Comparison of ENCODE assay signal across 10 mouse cellular contexts in the genomic region with DNA sequence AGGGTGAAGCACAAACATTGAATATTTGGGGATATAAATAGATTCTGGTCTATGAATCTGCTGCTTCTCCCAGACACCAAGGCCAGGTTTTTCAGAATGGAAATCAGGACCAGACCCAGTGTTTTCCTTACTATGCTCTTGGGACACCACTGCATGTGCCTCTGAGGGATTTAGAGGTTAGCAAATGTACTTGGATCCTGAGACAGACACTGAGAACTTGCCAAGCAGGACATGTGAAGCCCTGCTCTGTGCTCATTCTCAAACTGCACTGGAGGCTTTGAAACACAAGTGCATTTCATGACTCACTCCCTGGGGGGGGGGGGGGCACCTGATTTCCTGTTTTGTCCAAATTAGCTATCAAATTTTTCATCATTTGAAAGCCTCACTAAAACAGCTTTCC. TPM values are rescaled to one million over a fixed set of nuclear protein-coding genes. Genes with fewer than 3 reads are reported as not detected.
A peak's percentile ranks its signal among the peaks of the same experiment; 100 is the strongest.
DNase-seq lines count a peak whose midpoint lies in the region; ATAC-seq lines count a peak whose summit lies in the region.
"Had no signal": no experiment of that assay in that cellular context is flagged by ENCODE, and none has a peak within 500 bp of the region (broad histone marks: within the 10 kb centered on the region; RNA-seq: fewer than 3 reads in every experiment).

No protein-coding gene starts in this region.

- no peak overlapping the region for H3K4me3 ChIP-seq in midbrain, embryonic 10.5 days
- no peak overlapping the region for H3K4me3 ChIP-seq in midbrain, embryonic 13.5 days (replicated peaks)
- H3K4me3 ChIP-seq: liver, embryonic 13.5 days had no signal

- H3K4me1 ChIP-seq in midbrain, embryonic 10.5 days, result peaks cover 22% of the 10 kb centered on the region
- H3K4me1 ChIP-seq in midbrain, embryonic 13.5 days (replicated peaks), result peaks cover 6% of the 10 kb centered on the region; the same call in 1 of the 2 replicates
- H3K4me1 ChIP-seq: liver, embryonic 13.5 days had no signal

- no peak overlapping the region; the same call in 1 of the 2 replicates for H3K4me2 ChIP-seq in midbrain, embryonic 13.5 days (replicated peaks)
- H3K4me2 ChIP-seq: liver, embryonic 13.5 days had no signal

- H3K9me3 ChIP-seq in midbrain, embryonic 10.5 days (replicated peaks), result no peaks in the 10 kb centered on the region
- no peaks in the 10 kb centered on the region for H3K9me3 ChIP-seq in midbrain, embryonic 13.5 days
- H3K9me3 ChIP-seq: liver, embryonic 13.5 days had no signal

- no peak for ATAC-seq in midbrain, embryonic 13.5 days
- ATAC-seq in megakaryocyte, adult 5-6 weeks (ENCODE audit: poor library complexity, severe bottlenecking), result no peak

- H3K27me3 ChIP-seq in midbrain, embryonic 10.5 days (ENCODE audit: low read depth, poor library complexity, severe bottlenecking), result peaks cover 71% of the 10 kb centered on the region
- peaks cover 37% of the 10 kb centered on the region for H3K27me3 ChIP-seq in midbrain, embryonic 13.5 days

- DNase-seq in adrenal gland, postnatal 10 days, result peak; percentile 19
- no peak for DNase-seq in adrenal gland, adult 2 months
- no peak for DNase-seq in midbrain, embryonic 10.5 days (ENCODE audit: low spot score)
- DNase-seq in induced T-regulatory cell, adult 2 months (ENCODE audit: low read depth), result peak; percentile 1
- DNase-seq in retina, postnatal 1 day, result peak; percentile 4
- no peak for DNase-seq in yolk sac, embryonic 10.5 days (ENCODE audit: low spot score)
- DNase-seq: cerebellum, adult 9-10 months; liver, embryonic 13.5 days had no signal

- 0 out of 2 replicates have a peak overlapping the region, but pooled peaks have one; percentile 38 for H3K27ac ChIP-seq in midbrain, embryonic 10.5 days (replicated peaks)
- no peak overlapping the region for H3K27ac ChIP-seq in midbrain, embryonic 13.5 days
- H3K27ac ChIP-seq: liver, embryonic 13.5 days had no signal

- no peaks in the 10 kb centered on the region for H3K36me3 ChIP-seq in midbrain, embryonic 10.5 days
- no peaks in the 10 kb centered on the region for H3K36me3 ChIP-seq in midbrain, embryonic 13.5 days
- H3K36me3 ChIP-seq: liver, embryonic 13.5 days had no signal

- no peak overlapping the region for H3K9ac ChIP-seq in midbrain, embryonic 13.5 days (replicated peaks)
- H3K9ac ChIP-seq: liver, embryonic 13.5 days had no signal

RNA-seq across cellular contexts. Expression of a gene that starts 37.5 kb away (rescaled TPM):
- 1 to 10 TPM in 1 of 2 experiments, under 1 TPM in 1; 0.66 to 1.5 TPM for total RNA-seq in adrenal gland, postnatal 10 days (2021)
- under 1 TPM; 0.66 to 0.72 TPM for total RNA-seq in adrenal gland, adult 2 months (2021)
- polyA plus RNA-seq in adrenal gland, adult 2 months (2012; rRNA removed), result 0.35 and 0.49 TPM in 2 replicates
- 0.12 and 0.22 TPM in 2 replicates for polyA plus RNA-seq in midbrain, embryonic 10.5 days (2016; fragmentation: Nextera tagmentation; extraction: Ambion mirVana)
- 1.9 and 2.2 TPM in 2 replicates for polyA plus RNA-seq in midbrain, embryonic 13.5 days (2015; fragmentation: Nextera tagmentation; extraction: Ambion mirVana)
- 0.11 TPM in 1 of 2 replicates, not detected in the other for total RNA-seq in megakaryocyte, adult 5-6 weeks (2015)
- total RNA-seq in megakaryocyte, adult 5-6 weeks (2017), result 0.12 TPM in 1 of 2 replicates, not detected in the other
- polyA plus RNA-seq: liver, embryonic 13.5 days had no signal

Comparison
In these comparisons a context has a peak if more than half of its experiments do, and no peak if none do; other contexts are left out.
1. DNase-seq: peak in adrenal gland, postnatal 10 days (single experiment), induced T-regulatory cell, adult 2 months (single experiment) and retina, postnatal 1 day (single experiment); none in adrenal gland, adult 2 months (single experiment), midbrain, embryonic 10.5 days (single experiment) and yolk sac, embryonic 10.5 days (single experiment).